Mouse (Mus musculus) heart, adult 8-10 months (tissue): ENCODE data around the gene Nt5e. TPM values are rescaled to one million over a fixed set of nuclear protein-coding genes. Genes with fewer than 3 reads are reported as not detected.

Experiments used
- DNase-seq: peaks from one replicate; pipeline ENCODE4 v3.0.0; 2022; ENCODE audit warnings: low spot score
- total RNA-seq, 4 experiments: library from RNA; stranded (reverse); gene quantifications; 2 replicates each; pipeline ENCODE4 v1.2.4; 2022

Gene Nt5e
- total RNA-seq, 4 experiments from 2014 or later, result 8.2 to 12.4 (median 10.8) TPM

- DNase-seq, result no peak
These were observed 17.4 kb downstream of the Nt5e start for GRCm38 (mm10) chr9:88344424-88344823.

DNA sequence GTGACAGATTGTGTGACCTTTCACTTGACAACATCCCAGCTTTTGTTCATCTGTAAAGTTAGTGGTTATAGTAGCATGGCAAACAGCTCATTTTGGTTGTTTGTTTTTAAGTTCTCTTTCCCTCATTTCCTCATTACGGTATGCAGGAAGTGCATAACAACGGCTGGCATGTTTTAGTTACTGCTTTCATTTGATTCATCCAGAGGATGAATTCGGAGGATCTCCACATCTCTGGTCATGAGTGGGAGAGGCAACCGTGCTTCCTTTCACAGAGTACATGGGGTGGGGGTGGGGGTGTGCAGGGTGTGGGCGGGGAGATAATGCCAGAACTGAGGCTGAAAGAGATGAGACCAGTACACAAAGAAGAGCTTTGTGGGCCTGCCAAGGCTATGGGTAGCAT, 19.9 kb downstream of the Nt5e start:
- no peak for DNase-seq

- DNase-seq, result no peak
These were observed 21.6 kb downstream of the Nt5e start for GRCm38 (mm10) chr9:88348623-88349022.

- DNase-seq, result no peak
These were observed 23.3 kb downstream of the Nt5e start for GRCm38 (mm10) chr9:88350317-88350716.

GRCm38 (mm10) chr9:88351163-88351562, 24.2 kb downstream of the Nt5e start:
- no peak for DNase-seq

- no peak for DNase-seq
These were observed 25.7 kb downstream of the Nt5e start for GRCm38 (mm10) chr9:88352741-88353140.

GRCm38 (mm10) chr9:88353459-88353858, 26.5 kb downstream of the Nt5e start:
- DNase-seq, result no peak

- DNase-seq, result no peak
These were observed 30.2 kb downstream of the Nt5e start for GRCm38 (mm10) chr9:88357173-88357572.

- no peak for DNase-seq
These were observed 32.1 kb downstream of the Nt5e start for GRCm38 (mm10) chr9:88359140-88359539.

- DNase-seq, result peak; percentile 74
These were observed 34.4 kb downstream of the Nt5e start for GRCm38 (mm10) chr9:88361211-88361909.

DNA sequence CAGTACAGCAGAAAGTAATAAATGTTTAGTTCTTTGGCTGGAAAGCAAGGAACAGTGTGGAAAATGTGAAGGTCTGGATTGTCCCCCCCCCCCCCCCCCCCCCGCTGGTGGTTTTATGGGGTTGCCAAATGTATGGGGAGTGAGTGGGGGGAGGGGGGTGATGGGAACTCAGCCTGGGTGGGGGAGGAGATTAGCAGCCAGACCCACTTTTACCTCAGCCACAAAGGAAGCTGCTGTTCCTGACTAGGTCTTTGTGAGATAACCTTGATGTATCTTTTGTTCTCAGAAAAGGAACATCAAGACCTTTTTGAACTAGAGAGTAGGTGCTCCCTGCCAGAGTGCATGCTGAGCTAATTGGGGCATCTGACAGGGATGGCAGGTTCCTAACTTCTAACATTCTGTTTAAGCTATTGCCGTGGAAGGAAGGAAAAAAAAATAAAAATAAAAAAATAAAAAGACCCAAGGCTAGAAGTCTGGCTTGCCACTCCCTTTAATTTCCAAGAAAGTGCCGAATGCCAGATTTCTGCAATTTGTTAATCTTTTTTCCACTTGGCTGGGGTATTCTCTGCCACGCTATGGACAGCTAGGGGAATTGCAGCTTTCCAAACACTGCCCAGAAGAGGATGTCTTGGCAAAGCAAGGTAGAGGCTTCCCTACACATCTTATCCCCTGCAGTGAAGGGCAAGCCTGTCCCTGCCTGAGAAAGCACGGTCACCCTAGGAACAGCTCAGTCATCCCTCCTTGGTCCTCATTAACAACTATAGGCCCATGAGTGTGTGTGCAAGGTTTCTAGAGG, 35.3 kb downstream of the Nt5e start:
- no peak for DNase-seq

- DNase-seq, result peak; percentile 44
These were observed 36.1 kb downstream of the Nt5e start for GRCm38 (mm10) chr9:88363102-88363501.

DNA sequence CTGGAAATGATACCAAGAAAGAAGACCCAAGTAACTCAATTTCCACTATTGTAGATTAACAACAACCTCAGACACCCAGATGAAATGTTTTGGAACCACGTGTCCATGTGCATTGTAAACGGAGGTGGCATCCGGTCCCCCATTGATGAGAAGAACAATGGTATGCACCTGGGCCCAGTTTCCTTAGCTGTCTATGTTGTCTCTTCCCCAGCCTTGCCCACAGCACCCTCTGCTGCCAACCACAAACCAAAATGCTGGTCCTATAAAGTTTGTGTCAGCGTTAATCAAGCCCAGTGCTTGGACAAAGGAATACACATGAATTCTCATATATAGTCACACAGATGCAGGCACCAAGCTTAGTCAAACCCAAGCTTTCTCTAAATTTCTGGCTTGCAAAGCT, 39.3 kb downstream of the Nt5e start:
- no peak for DNase-seq

GRCm38 (mm10) chr9:88366819-88367218, 39.8 kb downstream of the Nt5e start:
- no peak for DNase-seq

DNA sequence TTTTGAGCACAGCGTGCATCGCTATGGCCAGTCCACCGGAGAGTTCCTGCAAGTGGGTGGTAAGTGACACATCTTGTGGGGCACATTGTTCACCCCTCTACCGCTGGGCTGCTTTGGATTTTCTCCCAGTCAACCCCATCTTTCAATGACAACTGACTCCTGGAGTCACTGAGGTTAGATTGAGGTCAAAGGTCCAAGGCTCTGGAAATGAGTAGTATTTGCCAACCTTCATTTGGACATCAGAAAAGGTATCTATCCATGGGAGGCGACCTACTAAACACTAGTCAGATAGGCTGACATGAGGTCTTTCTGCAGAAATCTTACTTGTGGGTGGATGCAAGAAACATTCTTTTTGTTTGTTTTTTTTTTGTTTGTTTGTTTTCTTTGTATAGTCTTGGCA, 40.3 kb downstream of the Nt5e start:
- DNase-seq, result no peak

- DNase-seq, result no peak
These were observed 40.8 kb downstream of the Nt5e start for GRCm38 (mm10) chr9:88367751-88368150.

DNA sequence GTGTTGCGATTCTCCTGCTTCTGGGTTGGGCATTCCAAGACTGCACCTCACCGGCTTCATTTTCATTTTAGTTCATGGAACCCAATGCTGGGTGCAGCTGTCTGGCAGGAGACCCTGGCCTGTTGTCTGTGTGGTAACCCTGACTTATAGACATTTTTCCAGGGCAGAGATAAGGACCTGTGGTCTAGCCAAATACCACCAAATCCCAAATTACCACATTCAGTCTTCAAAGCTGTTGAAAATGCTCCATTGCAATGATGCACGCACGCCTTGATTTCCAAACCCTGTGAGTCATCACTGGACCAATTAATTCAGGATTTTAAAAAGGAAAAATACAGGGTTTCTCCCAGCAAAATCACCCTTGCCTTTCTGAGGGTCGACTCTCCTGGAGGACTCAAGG, 41.5 kb downstream of the Nt5e start:
- no peak for DNase-seq

- DNase-seq, result no peak
These were observed 42.7 kb downstream of the Nt5e start for GRCm38 (mm10) chr9:88369666-88370065.

DNA sequence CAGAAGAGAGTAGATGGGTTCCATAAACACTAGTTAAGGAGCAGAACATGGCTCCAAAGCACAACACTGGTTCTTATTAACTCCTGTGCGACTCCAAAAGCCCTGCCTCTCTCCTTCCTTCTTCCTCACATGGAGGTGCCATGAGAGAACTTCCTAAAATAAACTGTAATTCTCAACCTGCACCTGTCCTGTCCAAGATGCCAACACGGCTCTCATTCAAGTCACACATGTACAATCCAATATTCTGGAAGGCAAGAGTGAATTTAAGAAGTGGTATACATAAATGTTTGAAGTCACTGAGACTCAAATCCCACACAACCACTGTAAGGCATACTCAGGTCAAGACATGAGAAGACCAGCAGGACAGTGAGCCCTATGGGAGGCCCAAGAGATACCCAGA, 44.2 kb downstream of the Nt5e start:
- no peak for DNase-seq

- no peak for DNase-seq
These were observed 46.0 kb downstream of the Nt5e start for GRCm38 (mm10) chr9:88373001-88373400.

- no peak for DNase-seq
These were observed 50.5 kb downstream of the Nt5e start for GRCm38 (mm10) chr9:88377483-88377882.

DNA sequence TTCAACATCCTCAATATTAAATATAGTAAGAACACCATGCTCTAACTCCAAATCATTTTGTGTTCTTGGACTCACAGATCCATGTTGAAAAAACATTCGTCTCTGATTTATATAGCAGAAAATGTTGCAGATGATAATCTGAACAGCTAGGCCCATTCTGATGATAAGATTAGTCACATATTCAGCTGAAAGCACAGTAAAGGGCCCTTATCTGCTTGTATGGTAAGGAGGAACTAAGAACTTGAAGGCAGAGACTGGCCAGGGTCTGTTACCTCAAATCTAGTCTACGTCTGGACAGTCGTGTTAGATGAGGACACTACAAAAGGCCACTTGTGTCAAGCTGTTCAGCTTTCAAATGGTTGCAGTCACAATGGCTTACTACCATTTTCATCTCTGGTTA, 52.1 kb downstream of the Nt5e start:
- no peak for DNase-seq

GRCm38 (mm10) chr9:88380076-88380475, 53.1 kb downstream of the Nt5e start:
- no peak for DNase-seq
